Mouse (Mus musculus) bone marrow, adult 2 months (tissue): ENCODE data around the gene Acox3.

Source experiments
- CTCF ChIP-seq: fragments of 200-500 bp; IDR thresholded peaks from 2 replicates; pipeline ENCODE4 v1.5.1; 2011; ENCODE audit warnings: low read length, control low read depth; ENCODE audit not compliant: control insufficient read depth, insufficient read depth
- POLR2A ChIP-seq: fragments of 200-500 bp; IDR thresholded peaks from 2 replicates; pipeline ENCODE4 v1.6.1; 2011; ENCODE audit warnings: low read depth, mild to moderate bottlenecking, control low read depth, low read length, borderline replicate concordance; ENCODE audit not compliant: control insufficient read depth

DNA sequence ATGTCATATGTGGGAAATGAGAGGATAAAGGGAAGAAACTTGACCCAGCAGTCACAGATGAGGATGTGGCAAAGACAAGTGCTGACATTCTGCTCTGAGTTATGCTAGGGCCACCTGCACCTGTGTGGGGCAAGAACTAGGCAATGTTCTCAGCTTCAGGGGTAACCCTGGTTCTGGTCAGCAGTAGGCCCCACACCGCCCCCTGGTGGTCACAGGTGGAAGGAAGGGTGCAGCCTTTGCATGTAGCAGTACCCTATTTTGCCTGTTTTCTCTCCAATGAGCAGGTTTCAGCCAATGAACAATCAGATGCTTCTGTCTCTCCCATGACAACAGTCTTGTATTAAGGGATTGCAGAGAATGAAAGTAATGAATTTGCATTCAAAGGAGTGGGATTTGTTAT, 19.4 kb upstream of the Acox3 start:
- peak; percentile 92 for TF ChIP-seq CTCF
- no peak for TF ChIP-seq POLR2A
